In genomic region chr12:32378528-32379295, GRCm38 (mm10) we compare ENCODE assay signal across 8 mouse cellular contexts. TPM values are rescaled to one million over a fixed set of nuclear protein-coding genes. Genes with fewer than 3 reads are reported as not detected.
DNase-seq lines count a peak whose midpoint lies in the region; ATAC-seq lines count a peak whose summit lies in the region.

Gene Ccdc71l, plus strand, starts transcription at chr12:32378704.

- peak within 1 kb of the TSS; percentile 71 for H3K4me3 ChIP-seq in hindbrain, embryonic 15.5 days
- H3K4me3 ChIP-seq in macrophage (ENCODE audit: inconsistent target): peak within 1 kb of the TSS; percentile 36

- peak within 1 kb of the TSS; percentile 96 for H3K9ac ChIP-seq in hindbrain, embryonic 15.5 days

- peak within 1 kb of the TSS; percentile 96 for H3K27ac ChIP-seq in hindbrain, embryonic 15.5 days (replicated peaks)
- H3K27ac ChIP-seq in macrophage: peak within 1 kb of the TSS; percentile 46

- H3K36me3 ChIP-seq in hindbrain, embryonic 15.5 days: no peaks in the 10 kb centered on the region
- no peaks in the 10 kb centered on the region for H3K36me3 ChIP-seq in macrophage (ENCODE audit: inconsistent target)

- under 1% methylated on average over 74 of the region's 78 CpGs for WGBS in hindbrain, embryonic 15.5 days
- WGBS in macrophage (ENCODE audit: missing documents): 2% methylated on average over 60 of the region's 78 CpGs

- H3K79me2 ChIP-seq in macrophage (ENCODE audit: inconsistent target): peaks cover 38% of the 10 kb centered on the region

- H3K27me3 ChIP-seq in hindbrain, embryonic 15.5 days: no peaks in the 10 kb centered on the region

- DNase-seq in T-cell, adult 2 months (ENCODE audit: low spot score): peak; percentile 79
- DNase-seq in cerebellum, postnatal 36 days: peak; percentile 72 to 75
- peak; percentile 72 to 81 for DNase-seq in frontal cortex, postnatal 36 days (ENCODE audit: low spot score in 2 of 2)
- peak; percentile 68 to 77 for DNase-seq in left cerebral cortex, adult 18-20 months (ENCODE audit: low spot score in 2 of 2)
- peak; percentile 88 for DNase-seq in right cerebral cortex, adult 18-20 months
- peak; percentile 40 for DNase-seq in urinary bladder, postnatal 10 days (ENCODE audit: low spot score)

- no peaks in the 10 kb centered on the region for H3K9me3 ChIP-seq in hindbrain, embryonic 15.5 days

- H3K4me1 ChIP-seq in hindbrain, embryonic 15.5 days (replicated peaks): peaks cover 28% of the 10 kb centered on the region

- peak within 1 kb of the TSS; percentile 65 for H3K4me2 ChIP-seq in hindbrain, embryonic 15.5 days

- peak; percentile 95 for ATAC-seq in hindbrain, embryonic 15.5 days (ENCODE audit: low FRiP score, low read depth)

RNA-seq across cellular contexts. Expression of gene Ccdc71l, which starts in this region (rescaled TPM):
- 4.5 TPM in 2 replicates for polyA plus RNA-seq in hindbrain, embryonic 15.5 days (2015; fragmentation: Nextera tagmentation; extraction: Ambion mirVana)
- 10 to 100 TPM; 13.6 to 14.2 TPM for total RNA-seq in left cerebral cortex, adult 18-20 months (2021)
- 100 to 1,000 TPM in 1 of 26 experiments, 10 to 100 TPM in 25; 11.9 to 109 (median 34.2) TPM for total RNA-seq in macrophage (2018; cell fraction: chromatin; rRNA removed)
- 10 to 100 TPM; 21.8 to 87.0 (median 38.0) TPM for total RNA-seq in macrophage (2018; cell fraction: cytosol; rRNA removed)
- total RNA-seq in macrophage (2018; cell fraction: nucleus; rRNA removed): 100 to 1,000 TPM in 6 of 26 experiments, 10 to 100 TPM in 20; 26.4 to 178 (median 65.8) TPM
- 17.1 to 24.5 TPM (median 20.0 TPM) in 3 replicates for polyA plus RNA-seq in macrophage (2018)

Comparison
In these comparisons a context has a peak if more than half of its experiments do, and no peak if none do; other contexts are left out.
1. Peak in every context shown above with its lines: DNase-seq, ATAC-seq, H3K4me3 ChIP-seq and H3K27ac ChIP-seq.